Mouse (Mus musculus) right cerebral cortex, postnatal 36 days (tissue): ENCODE measurements around the gene Myo1h.

ENCODE experiments used
- DNase-seq, 2 experiments: peaks; one replicate each; pipeline ENCODE4 v3.0.0; 2022; ENCODE audit warnings: low spot score in 2 of 2, mixed read lengths in 1 of 2

The Myo1h gene

DNA sequence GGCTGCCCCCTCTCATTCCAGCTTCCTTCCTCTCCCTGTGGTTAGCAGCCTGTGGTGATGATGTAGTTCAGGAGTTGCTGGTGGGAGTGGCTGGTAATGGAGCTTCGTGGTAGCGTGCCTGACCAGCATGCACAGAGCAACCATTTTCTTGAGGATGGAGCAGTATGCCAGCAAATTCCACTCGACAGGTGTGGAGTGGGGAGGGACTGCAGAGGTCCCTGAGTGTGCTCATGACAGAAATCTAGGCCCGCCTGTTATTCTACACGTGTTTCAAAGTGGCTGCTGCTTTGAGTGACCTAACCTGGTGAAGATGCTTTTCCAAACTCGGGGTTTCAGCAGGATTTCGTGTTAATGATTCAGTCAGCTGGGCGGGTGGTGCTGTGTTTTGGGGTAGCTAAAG is 95.5 kb downstream of the Myo1h start:
- DNase-seq, result no peak

DNA sequence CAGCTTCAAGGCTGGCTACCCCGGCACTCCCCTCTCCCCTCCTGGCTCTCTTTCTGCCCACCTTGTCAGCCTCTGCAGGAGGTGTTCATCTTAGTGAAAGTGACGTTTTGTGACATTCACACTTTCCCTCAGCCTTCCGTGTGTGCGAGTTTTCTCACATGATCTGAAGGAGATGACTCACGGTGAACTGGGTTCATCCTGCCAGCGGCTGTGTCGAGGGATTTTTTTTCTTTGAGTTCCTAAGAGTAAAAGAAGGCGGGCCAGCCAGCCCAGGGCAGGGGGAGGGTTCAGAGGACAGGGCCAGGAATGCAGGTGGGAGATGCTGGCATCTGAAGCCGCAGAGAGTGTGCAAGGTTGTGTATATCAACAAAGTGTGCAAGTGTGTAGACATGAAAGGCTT is 104.2 kb downstream of the Myo1h start:
- DNase-seq, result no peak

DNA sequence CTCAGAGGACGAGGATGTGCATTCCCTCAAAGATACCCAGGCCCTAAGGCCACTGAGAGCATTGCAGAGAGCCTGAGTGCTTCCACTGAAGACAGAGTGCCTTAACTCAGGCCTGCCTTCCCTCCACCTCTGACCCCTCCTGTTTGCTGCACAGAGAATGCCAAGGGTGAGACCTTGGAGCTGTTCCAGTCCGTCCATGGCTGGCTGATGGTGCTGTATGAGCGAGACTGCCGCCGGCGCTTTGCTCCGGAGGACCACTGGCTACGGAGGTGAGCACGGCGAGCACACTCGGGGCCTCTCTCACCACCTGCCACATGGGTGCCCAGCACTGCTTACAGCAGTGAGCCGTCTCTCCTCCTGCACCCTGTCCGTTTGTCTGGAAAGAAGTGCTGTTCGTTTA is 117.6 kb downstream of the Myo1h start:
- no peak for DNase-seq

GRCm38 (mm10) chr5:114407269-114407668 is 118.3 kb downstream of the Myo1h start:
- no peak for DNase-seq

DNA sequence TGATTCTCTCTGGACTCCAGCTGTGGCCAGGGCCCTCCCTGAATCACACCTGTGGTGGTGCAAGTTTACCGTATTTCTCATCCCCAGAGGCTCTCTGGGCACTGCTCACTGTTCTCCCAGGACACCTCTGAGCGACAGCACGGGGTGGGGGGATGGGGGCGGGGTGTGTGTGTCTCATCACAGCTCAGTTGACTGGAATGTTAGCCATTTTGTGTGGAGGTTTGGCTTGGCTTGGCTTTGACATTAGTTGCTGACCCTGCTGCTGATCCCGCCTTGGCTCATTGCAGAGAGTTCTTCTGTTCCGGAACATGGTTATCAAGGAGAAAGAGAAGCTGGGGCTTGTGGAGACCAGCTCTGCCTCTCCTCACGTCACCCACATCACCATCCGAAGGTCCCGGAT is 118.8 kb downstream of the Myo1h start:
- DNase-seq, result no peak

- DNase-seq, result no peak
Measured at GRCm38 (mm10) chr5:114408846-114409245, 119.9 kb downstream of the Myo1h start.

DNA sequence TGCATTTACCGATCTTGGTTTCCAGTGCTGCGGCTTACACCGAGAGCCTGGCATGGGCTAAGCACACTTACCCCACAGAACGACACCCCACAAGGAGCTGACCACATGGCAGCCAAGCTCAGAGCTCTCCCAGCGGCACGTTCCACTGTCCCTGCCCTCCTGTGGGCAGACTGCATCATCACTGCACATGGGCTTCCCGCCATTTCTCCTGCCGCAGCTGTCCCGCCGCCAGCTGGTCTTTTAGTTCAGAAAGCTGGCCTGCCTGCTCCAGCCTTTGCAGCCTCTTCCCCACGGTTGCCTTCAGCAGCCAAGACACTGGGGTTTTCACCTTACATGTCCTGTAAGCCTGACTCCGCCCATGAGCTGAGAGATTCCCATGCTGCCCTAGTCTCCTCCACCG is 121.5 kb downstream of the Myo1h start:
- DNase-seq, result no peak

GRCm38 (mm10) chr5:114412361-114412998 is 123.5 kb downstream of the Myo1h start:
- DNase-seq, result no peak

GRCm38 (mm10) chr5:114413067-114413735 is 124.2 kb downstream of the Myo1h start:
- DNase-seq, result no peak
